Mouse (Mus musculus) left cerebral cortex, adult 9 months (tissue): Measurements from ENCODE around the gene Phlda2.

Experiments
- DNase-seq, 2 experiments: peaks; one replicate each; pipeline ENCODE4 v3.0.0; 2022; ENCODE audit warnings: low spot score in 2 of 2

Phlda2 gene

GRCm38 (mm10) chr7:143501643-143502417 is 1.1 kb downstream of the Phlda2 start:
- DNase-seq: peak in 1 of 2 experiments; percentile 26

GRCm38 (mm10) chr7:143500912-143501311 is 2.0 kb downstream of the Phlda2 start:
- no peak for DNase-seq

GRCm38 (mm10) chr7:143498584-143498983 is 4.4 kb downstream of the Phlda2 start:
- no peak for DNase-seq

GRCm38 (mm10) chr7:143495104-143495961 is 7.6 kb downstream of the Phlda2 start:
- no peak for DNase-seq

- DNase-seq: no peak
Measured at GRCm38 (mm10) chr7:143493616-143494126, 9.3 kb downstream of the Phlda2 start.

- DNase-seq: no peak
Measured at GRCm38 (mm10) chr7:143489735-143490134, 13.2 kb downstream of the Phlda2 start.

- DNase-seq: no peak
Measured at GRCm38 (mm10) chr7:143482541-143482940, 20.4 kb downstream of the Phlda2 start.

- DNase-seq: no peak
Measured at GRCm38 (mm10) chr7:143481806-143482387, 21.1 kb downstream of the Phlda2 start.

GRCm38 (mm10) chr7:143480498-143480897 is 22.5 kb downstream of the Phlda2 start:
- DNase-seq: no peak

- DNase-seq: no peak
Measured at GRCm38 (mm10) chr7:143477800-143478199, 25.1 kb downstream of the Phlda2 start.

GRCm38 (mm10) chr7:143476702-143477335 is 26.1 kb downstream of the Phlda2 start:
- no peak for DNase-seq

GRCm38 (mm10) chr7:143475876-143476275 is 27.1 kb downstream of the Phlda2 start:
- DNase-seq: no peak

GRCm38 (mm10) chr7:143474811-143475210 is 28.1 kb downstream of the Phlda2 start:
- no peak for DNase-seq

- no peak for DNase-seq
Measured at GRCm38 (mm10) chr7:143473347-143474101, 29.4 kb downstream of the Phlda2 start, which contains the start of gene Slc22a18. Slc22a18 (plus strand) TSS chr7:143473736.

GRCm38 (mm10) chr7:143469946-143470345 is 33.0 kb downstream of the Phlda2 start:
- DNase-seq: peak in 1 of 2 experiments; percentile 67

GRCm38 (mm10) chr7:143467714-143468113 is 35.2 kb downstream of the Phlda2 start:
- DNase-seq: no peak

GRCm38 (mm10) chr7:143466099-143466677 is 36.8 kb downstream of the Phlda2 start:
- peak in 1 of 2 experiments; percentile 79 for DNase-seq

- DNase-seq: no peak
Measured at GRCm38 (mm10) chr7:143464811-143465560, 38.0 kb downstream of the Phlda2 start.

- DNase-seq: peak in 1 of 2 experiments; percentile 67
Measured at GRCm38 (mm10) chr7:143463865-143464415, 39.0 kb downstream of the Phlda2 start.
